Mouse (Mus musculus): ENCODE measurements around the gene Etv2. TPM values are rescaled to one million over a fixed set of nuclear protein-coding genes. Genes with fewer than 3 reads are reported as not detected.
A peak's percentile ranks its signal among the peaks of the same experiment; 100 is the strongest.

Gene Etv2
- polyA plus RNA-seq, 1 experiment from 2014 or later, result not detected

DNA sequence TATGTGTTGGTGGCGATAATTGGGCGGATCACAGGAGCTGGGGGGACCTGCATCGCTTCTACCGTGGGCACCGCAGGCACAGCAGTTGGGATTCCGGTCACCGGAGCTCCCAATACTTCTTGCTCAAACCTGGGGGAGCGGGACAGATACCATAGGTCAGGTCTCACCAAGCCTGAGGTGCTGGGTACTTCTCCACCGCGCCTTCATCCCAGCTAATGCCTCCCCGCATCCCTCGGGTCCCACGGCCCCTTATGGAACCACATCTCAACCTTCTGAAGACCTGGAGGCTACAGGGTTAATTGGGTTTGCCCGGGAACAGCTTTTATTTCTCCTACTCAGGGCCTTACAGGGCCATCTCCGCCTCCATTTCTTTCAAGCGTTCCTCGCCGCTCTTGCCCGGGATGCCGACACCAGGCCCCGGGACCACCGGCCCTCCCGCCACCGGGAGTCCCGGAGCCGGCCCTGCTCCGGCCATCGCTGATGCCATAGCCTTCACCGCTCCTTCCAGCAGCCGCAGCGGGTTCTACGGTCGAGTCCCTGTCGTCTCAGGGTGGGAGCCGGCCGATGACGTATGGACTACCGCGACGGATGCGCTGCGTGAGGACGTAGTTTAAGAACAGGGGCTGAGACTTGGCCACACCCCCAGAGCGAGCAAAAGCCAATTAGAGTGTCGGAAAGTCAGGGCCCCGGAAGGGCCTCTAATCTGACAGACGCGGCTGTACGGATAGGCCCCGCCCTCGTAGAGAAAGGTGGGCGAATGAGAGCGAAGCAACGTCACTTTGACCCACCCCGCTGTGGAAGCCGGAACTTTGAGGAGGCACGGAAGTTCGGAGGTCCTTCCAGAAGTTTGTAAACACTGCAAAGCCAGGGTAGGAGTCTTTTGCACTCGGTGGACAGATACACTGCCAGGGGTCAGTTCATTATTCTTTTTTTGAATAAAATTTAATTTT, 14.2 kb upstream of the Etv2 start, which contains the start of gene Rbm42:
Rbm42 (minus strand) TSS at position 727 of the 950 bp plus-strand sequence.
- Histone ChIP-seq H3K36me3 (ENCODE audit: control insufficient read depth, insufficient read depth) (peaks cover 34% of the 10 kb centered on the region), H3K27ac (ENCODE audit: low read length) (peak within 1 kb of the TSS; percentile 69), H3K4me2 (ENCODE audit: low read depth, low read length) (peak within 1 kb of the TSS; percentile 94), H3K9ac (ENCODE audit: low read length) (peak within 1 kb of the TSS; percentile 92), H3K27me3 (ENCODE audit: control insufficient read depth, insufficient read depth, low read length) (no peaks in the 10 kb centered on the region), H3K4me1 (ENCODE audit: control insufficient read depth, insufficient read depth, low read length) (peaks cover 9% of the 10 kb centered on the region), H3K9me3 (replicated peaks; ENCODE audit: control insufficient read depth, low read length) (no peaks in the 10 kb centered on the region), H3K4me3 (ENCODE audit: low read length) (peak within 1 kb of the TSS; percentile 88)
- 1% methylated on average over 59 of the region's 59 CpGs for WGBS
- ATAC-seq (replicated peaks; ENCODE audit: extremely low read depth, insufficient read depth, low FRiP score), result peak; percentile 100

DNA sequence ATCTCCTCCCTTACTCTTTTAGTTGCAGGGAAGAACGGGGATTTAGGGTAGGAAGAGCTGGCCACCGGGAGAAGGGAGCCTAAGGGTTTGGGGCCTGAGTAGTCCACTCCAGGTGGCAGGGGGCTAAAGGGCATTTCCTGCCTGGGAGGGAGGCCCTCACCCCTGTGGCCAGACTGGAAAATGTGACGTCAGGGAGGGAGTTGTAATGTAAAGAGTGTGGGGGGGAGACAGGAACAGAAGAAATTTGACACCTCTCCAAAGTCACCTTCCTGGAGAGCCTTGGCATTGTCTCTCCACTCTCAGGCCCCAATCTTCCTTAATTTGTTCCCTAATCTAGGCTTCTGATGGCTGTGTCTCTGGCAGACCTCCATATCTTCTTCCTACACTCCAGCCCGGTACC, 3.4 kb upstream of the Etv2 start:
- ATAC-seq (replicated peaks; ENCODE audit: extremely low read depth, insufficient read depth, low FRiP score), result no peak
- WGBS, result 13% methylated on average over 4 of the region's 4 CpGs
- Histone ChIP-seq H3K4me1 (ENCODE audit: control insufficient read depth, insufficient read depth, low read length) (peaks cover 6% of the 10 kb centered on the region; the same call in 1 of the 2 replicates), H3K9ac (ENCODE audit: low read length) (no peak overlapping the region), H3K36me3 (ENCODE audit: control insufficient read depth, insufficient read depth) (peaks cover 31% of the 10 kb centered on the region), H3K4me2 (ENCODE audit: low read depth, low read length) (no peak overlapping the region), H3K9me3 (replicated peaks; ENCODE audit: control insufficient read depth, low read length) (no peaks in the 10 kb centered on the region), H3K27me3 (ENCODE audit: control insufficient read depth, insufficient read depth, low read length) (peaks cover 21% of the 10 kb centered on the region), H3K4me3 (ENCODE audit: low read length) (no peak overlapping the region), H3K27ac (ENCODE audit: low read length) (no peak overlapping the region)

DNA sequence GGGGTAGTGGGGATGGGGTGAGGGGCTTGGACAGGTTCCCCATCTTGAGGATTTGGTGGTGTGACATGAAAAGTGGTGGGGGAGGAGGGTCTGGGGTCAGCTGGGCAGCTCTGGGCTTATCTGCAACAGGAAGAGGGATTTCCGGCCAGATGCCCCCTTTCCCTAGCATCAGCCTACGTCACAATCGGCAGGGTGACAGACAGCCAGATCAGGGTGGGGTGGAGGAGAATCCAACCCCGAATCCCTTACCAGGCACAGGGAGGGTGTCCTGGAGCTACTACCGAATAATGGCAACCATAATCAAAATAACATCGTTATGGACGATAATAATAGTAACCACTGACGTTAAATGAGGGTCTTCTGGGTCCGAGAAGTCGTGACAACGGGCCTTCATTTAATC, 743 bp upstream of the Etv2 start:
- Histone ChIP-seq H3K27ac (ENCODE audit: low read length) (no peak overlapping the region), H3K9me3 (replicated peaks; ENCODE audit: control insufficient read depth, low read length) (no peaks in the 10 kb centered on the region), H3K9ac (ENCODE audit: low read length) (no peak overlapping the region), H3K4me1 (ENCODE audit: control insufficient read depth, insufficient read depth, low read length) (peaks cover 6% of the 10 kb centered on the region; the same call in 1 of the 2 replicates), H3K4me3 (ENCODE audit: low read length) (no peak overlapping the region), H3K27me3 (ENCODE audit: control insufficient read depth, insufficient read depth, low read length) (peaks cover 43% of the 10 kb centered on the region), H3K4me2 (ENCODE audit: low read depth, low read length) (no peak overlapping the region; the same call in 1 of the 2 replicates), H3K36me3 (ENCODE audit: control insufficient read depth, insufficient read depth) (peaks cover 12% of the 10 kb centered on the region)
- no peak for ATAC-seq (replicated peaks; ENCODE audit: extremely low read depth, insufficient read depth, low FRiP score)
- 20% methylated on average over 11 of the region's 11 CpGs for WGBS

DNA sequence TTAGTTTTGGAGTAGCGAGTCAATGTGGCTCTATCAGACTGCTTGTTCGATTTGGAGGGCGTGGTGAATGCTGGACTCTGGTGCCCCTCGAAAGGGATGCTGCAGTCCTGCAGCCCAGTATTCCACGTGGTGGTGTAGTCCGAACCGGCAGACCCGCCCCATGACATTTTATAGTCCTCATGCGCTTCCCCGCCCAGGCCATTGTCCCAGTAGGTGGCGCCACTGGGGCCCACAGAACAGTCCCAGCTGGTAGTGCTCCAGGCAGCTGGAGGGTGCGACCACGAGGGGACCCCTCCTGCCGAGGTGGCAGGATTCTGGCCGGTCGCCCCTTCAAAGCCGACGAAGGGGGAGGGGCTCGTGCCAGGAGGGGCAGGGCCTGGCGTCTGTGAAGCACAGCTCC, 1.0 kb downstream of the Etv2 start:
- no peak overlapping the region for H3K27ac ChIP-seq (ENCODE audit: low read length)
- ATAC-seq (replicated peaks; ENCODE audit: extremely low read depth, insufficient read depth, low FRiP score), result peak; percentile 37; the same call in 1 of the 2 replicates
- H3K4me3 ChIP-seq (ENCODE audit: low read length), result no peak overlapping the region; the same call in 1 of the 2 replicates
- 0 out of 2 replicates have a peak overlapping the region, but pooled peaks have one; percentile 5 for H3K4me2 ChIP-seq (ENCODE audit: low read depth, low read length)
- no peak overlapping the region for H3K9ac ChIP-seq (ENCODE audit: low read length)
- H3K9me3 ChIP-seq (replicated peaks; ENCODE audit: control insufficient read depth, low read length), result no peaks in the 10 kb centered on the region
- H3K36me3 ChIP-seq (ENCODE audit: control insufficient read depth, insufficient read depth), result no peaks in the 10 kb centered on the region
- 2% methylated on average over 20 of the region's 20 CpGs for WGBS
- H3K27me3 ChIP-seq (ENCODE audit: control insufficient read depth, insufficient read depth, low read length), result peaks cover 47% of the 10 kb centered on the region
- H3K4me1 ChIP-seq (ENCODE audit: control insufficient read depth, insufficient read depth, low read length), result peaks cover 5% of the 10 kb centered on the region; the same call in 1 of the 2 replicates

DNA sequence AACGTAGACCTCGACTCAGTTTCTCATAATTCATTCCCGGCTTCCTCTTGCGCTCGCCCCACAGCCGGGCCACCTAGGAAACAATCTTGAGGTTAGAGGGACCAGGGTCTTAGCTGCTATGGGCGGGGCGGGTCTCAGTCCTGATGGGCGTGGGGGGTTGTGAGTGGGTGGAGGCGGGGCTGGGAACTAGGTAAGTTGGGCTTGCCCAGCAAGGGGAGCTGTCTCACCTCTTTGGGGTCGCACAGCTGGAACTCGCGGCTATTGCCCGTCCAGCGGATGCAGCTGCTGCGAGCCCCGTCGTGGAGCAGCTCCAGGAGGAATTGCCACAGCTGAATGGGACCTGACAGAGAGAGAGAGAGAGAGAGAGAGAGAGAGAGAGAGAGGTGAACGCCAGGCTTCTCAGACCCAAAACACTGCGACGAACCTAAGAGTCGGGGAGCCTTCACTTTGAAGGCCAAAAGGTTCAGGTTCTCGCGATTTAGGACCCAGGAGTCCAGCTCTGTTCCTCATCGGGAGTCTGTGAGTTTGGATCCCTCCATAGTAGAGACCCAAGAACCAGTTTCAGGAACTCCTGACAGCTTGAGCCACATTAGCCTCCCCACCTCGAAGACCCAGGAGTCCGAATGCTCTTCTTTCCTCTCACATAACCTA, 1.8 kb downstream of the Etv2 start:
- H3K9ac ChIP-seq (ENCODE audit: low read length), result no peak overlapping the region
- no peaks in the 10 kb centered on the region for H3K9me3 ChIP-seq (replicated peaks; ENCODE audit: control insufficient read depth, low read length)
- WGBS, result 8% methylated on average over 27 of the region's 27 CpGs
- H3K27ac ChIP-seq (ENCODE audit: low read length), result no peak overlapping the region
- H3K36me3 ChIP-seq (ENCODE audit: control insufficient read depth, insufficient read depth), result no peaks in the 10 kb centered on the region
- peaks cover 47% of the 10 kb centered on the region for H3K27me3 ChIP-seq (ENCODE audit: control insufficient read depth, insufficient read depth, low read length)
- H3K4me3 ChIP-seq (ENCODE audit: low read length), result peak overlapping the region; percentile 1; the same call in 1 of the 2 replicates
- H3K4me2 ChIP-seq (ENCODE audit: low read depth, low read length), result no peak overlapping the region
- no peaks in the 10 kb centered on the region; the same call in 1 of the 2 replicates for H3K4me1 ChIP-seq (ENCODE audit: control insufficient read depth, insufficient read depth, low read length)
- ATAC-seq (replicated peaks; ENCODE audit: extremely low read depth, insufficient read depth, low FRiP score), result no peak

DNA sequence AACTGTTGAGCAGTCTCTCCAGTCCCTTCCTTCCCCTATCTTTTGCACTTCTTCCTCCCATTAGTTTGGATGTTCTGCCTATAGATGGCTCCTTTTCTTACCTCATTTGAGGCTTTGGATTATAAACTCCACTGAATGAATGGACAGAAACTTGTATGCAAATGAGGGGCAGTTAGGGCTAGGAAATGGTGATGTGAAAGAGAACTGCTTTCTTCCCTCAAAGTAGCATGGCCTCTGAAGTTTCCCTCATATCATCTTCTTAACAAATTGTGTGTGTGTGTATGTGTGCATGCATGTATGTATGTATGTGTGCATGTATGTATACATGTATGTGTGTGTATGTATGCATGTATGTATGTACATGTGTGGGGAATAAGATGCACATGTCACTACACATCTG, 6.6 kb downstream of the Etv2 start:
- H3K9ac ChIP-seq (ENCODE audit: low read length), result no peak overlapping the region
- peaks cover 27% of the 10 kb centered on the region for H3K27me3 ChIP-seq (ENCODE audit: control insufficient read depth, insufficient read depth, low read length)
- peaks cover 11% of the 10 kb centered on the region for H3K4me1 ChIP-seq (ENCODE audit: control insufficient read depth, insufficient read depth, low read length)
- ATAC-seq (replicated peaks; ENCODE audit: extremely low read depth, insufficient read depth, low FRiP score), result no peak
- no peak overlapping the region for H3K4me3 ChIP-seq (ENCODE audit: low read length)
- no peak overlapping the region for H3K4me2 ChIP-seq (ENCODE audit: low read depth, low read length)
- H3K9me3 ChIP-seq (replicated peaks; ENCODE audit: control insufficient read depth, low read length), result no peaks in the 10 kb centered on the region
- peaks cover 4% of the 10 kb centered on the region for H3K36me3 ChIP-seq (ENCODE audit: control insufficient read depth, insufficient read depth)
- H3K27ac ChIP-seq (ENCODE audit: low read length), result no peak overlapping the region

DNA sequence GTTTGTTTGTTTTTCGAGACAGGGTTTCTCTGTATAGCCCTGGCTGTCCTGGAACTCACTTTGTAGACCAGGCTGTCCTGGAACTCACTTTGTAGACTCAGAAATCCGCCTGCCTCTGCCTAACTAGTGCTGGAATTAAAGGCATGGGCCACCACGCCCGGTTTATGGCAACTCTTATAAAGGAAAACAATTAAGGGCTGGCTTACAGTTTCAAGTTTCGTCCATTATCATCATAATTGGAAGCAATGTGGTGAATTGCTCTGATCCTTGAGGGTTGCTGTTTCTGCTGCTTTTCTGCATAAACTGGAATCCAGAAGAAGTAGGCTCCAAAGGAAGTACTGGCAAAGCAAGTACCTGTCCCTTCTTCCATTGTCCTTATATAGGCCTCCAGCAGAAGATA, 9.0 kb downstream of the Etv2 start:
- Histone ChIP-seq H3K4me3 (ENCODE audit: low read length) (no peak overlapping the region), H3K27me3 (ENCODE audit: control insufficient read depth, insufficient read depth, low read length) (peaks cover 6% of the 10 kb centered on the region), H3K4me1 (ENCODE audit: control insufficient read depth, insufficient read depth, low read length) (peaks cover 15% of the 10 kb centered on the region), H3K9me3 (replicated peaks; ENCODE audit: control insufficient read depth, low read length) (no peaks in the 10 kb centered on the region), H3K9ac (ENCODE audit: low read length) (no peak overlapping the region), H3K27ac (ENCODE audit: low read length) (no peak overlapping the region), H3K4me2 (ENCODE audit: low read depth, low read length) (no peak overlapping the region), H3K36me3 (ENCODE audit: control insufficient read depth, insufficient read depth) (peaks cover 27% of the 10 kb centered on the region)
- 77% methylated on average over 5 of the region's 5 CpGs for WGBS
- ATAC-seq (replicated peaks; ENCODE audit: extremely low read depth, insufficient read depth, low FRiP score), result no peak

DNA sequence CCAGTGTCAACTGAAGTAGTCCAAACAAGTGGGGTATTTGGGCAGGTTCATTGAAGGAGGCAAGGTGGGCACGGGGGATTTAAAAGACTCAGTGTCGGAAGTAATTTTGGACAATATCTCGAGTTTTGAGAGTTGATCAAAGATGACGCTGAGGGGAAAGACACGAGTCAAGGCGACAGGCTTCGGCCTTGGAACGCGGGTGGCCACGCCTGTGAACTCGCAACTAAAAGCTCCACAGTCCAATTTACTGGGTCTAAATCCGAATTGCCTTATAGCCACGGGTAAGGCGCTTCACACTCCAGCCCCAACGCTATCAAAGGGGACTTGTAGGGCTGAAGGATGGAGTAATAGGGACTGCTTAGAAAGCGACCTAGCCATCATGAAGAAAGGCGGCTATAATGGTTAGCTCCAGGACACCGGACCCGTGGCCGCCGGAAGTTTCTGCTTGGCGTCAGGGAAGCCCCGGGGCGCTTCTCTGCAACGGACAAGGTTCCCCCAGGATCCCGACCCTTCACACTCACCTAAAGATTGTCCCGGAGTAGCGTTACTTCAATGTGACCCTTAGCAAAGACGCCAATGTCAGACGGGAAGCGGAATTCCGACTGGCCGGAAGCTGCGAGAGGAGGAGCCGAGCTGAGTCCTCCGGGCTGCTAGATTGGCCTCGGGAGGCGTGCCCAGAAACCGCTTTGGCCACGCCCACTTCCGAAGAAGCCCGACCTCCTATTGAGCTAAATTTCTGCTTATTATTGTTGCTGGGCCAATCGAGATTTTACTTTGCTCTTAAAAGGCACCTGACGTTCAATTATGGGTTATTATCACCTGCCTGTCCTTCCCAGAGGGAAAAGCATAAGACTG, 9.9 kb downstream of the Etv2 start, which contains the start of gene Cox6b1:
Cox6b1 (minus strand) TSS at position 622 of the 855 bp plus-strand sequence.
- ATAC-seq (replicated peaks; ENCODE audit: extremely low read depth, insufficient read depth, low FRiP score), result peak; percentile 88

More for the DNA sequence above, 9.9 kb downstream of the Etv2 start, which contains the start of gene Cox6b1:
- Histone ChIP-seq H3K27me3 (ENCODE audit: control insufficient read depth, insufficient read depth, low read length) (0 out of 2 replicates have a peak, but pooled peaks cover 3% of the 10 kb centered on the region), H3K9ac (ENCODE audit: low read length) (peak within 1 kb of the TSS; percentile 95), H3K4me1 (ENCODE audit: control insufficient read depth, insufficient read depth, low read length) (peaks cover 15% of the 10 kb centered on the region), H3K27ac (ENCODE audit: low read length) (peak within 1 kb of the TSS; percentile 90), H3K4me2 (ENCODE audit: low read depth, low read length) (peak within 1 kb of the TSS; percentile 97), H3K9me3 (replicated peaks; ENCODE audit: control insufficient read depth, low read length) (no peaks in the 10 kb centered on the region), H3K4me3 (ENCODE audit: low read length) (peak within 1 kb of the TSS; percentile 94), H3K36me3 (ENCODE audit: control insufficient read depth, insufficient read depth) (peaks cover 31% of the 10 kb centered on the region)
- WGBS, result 1% methylated on average over 44 of the region's 44 CpGs

Measured in heart, embryonic 16.5 days (tissue).